21 mouse cellular contexts compared by ENCODE assay signal in the genomic region with DNA sequence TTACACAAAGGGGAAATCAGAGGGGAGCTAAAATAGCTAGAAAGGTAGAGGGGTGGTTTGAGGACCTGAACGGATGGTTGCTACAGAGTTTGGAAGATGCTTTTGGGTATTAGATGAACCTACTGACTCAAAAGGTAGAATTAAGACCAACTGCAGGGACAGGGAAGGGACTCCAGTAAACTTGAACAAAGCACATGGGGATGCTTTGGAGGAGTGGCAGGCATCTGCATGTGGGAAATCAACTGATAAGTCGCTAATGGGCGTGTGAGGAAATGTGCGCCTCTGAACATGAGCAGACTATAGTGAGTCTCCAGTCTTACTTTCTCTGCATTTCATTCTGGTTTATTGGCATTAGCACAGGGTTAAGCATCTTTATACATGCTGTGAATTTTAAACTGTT. TPM values are rescaled to one million over a fixed set of nuclear protein-coding genes. Genes with fewer than 3 reads are reported as not detected.
"Had no signal": no experiment of that assay in that cellular context is flagged by ENCODE, and none has a peak within 500 bp of the region (broad histone marks: within the 10 kb centered on the region; RNA-seq: fewer than 3 reads in every experiment).

No protein-coding gene starts in this region.

- H3K9me3 ChIP-seq: limb, embryonic 12.5 days; midbrain, embryonic 10.5 days; neural tube, embryonic 12.5 days; stomach, embryonic 15.5 days had no signal

- H3K27me3 ChIP-seq: limb, embryonic 12.5 days; neural tube, embryonic 12.5 days; stomach, embryonic 15.5 days had no signal

- H3K9ac ChIP-seq: limb, embryonic 12.5 days; lung, embryonic 14.5 days; neural tube, embryonic 12.5 days; stomach, embryonic 15.5 days had no signal

- H3K27ac ChIP-seq: left cerebral cortex, adult 2 months; midbrain, embryonic 10.5 days; neural tube, embryonic 12.5 days; stomach, embryonic 15.5 days had no signal

- DNase-seq: kidney, adult 11 months; kidney, adult 9 months; kidney, postnatal 10 days; kidney, postnatal 4 days; lung, embryonic 14.5 days; lung, postnatal 10 days; lung, postnatal 4 days; midbrain, embryonic 14.5 days; retina, postnatal 1 day; thymus, adult 2 months; thymus, postnatal 25 days had no signal

- H3K4me2 ChIP-seq: limb, embryonic 12.5 days; lung, embryonic 14.5 days; neural tube, embryonic 12.5 days; stomach, embryonic 15.5 days had no signal

- H3K4me3 ChIP-seq: left cerebral cortex, adult 2 months; limb, embryonic 12.5 days; midbrain, embryonic 10.5 days; neural tube, embryonic 12.5 days; stomach, embryonic 15.5 days had no signal

RNA-seq across cellular contexts. Expression of a gene that starts 16.6 kb away (rescaled TPM):
- total RNA-seq: layer of hippocampus, postnatal 25 days; left cerebral cortex, postnatal 36 days; liver, adult 2 months; monocyte, adult 5-6 weeks; neutrophil, adult 5-6 weeks had no signal
- polyA plus RNA-seq: liver, adult 2 months had no signal
